ENCODE assay signal across 31 mouse cellular contexts in genomic region chr2:69890843-69891242, GRCm38 (mm10). TPM values are rescaled to one million over a fixed set of nuclear protein-coding genes. Genes with fewer than 3 reads are reported as not detected.
A peak's percentile ranks its signal among the peaks of the same experiment; 100 is the strongest.
DNase-seq lines count a peak whose midpoint lies in the region; ATAC-seq and TF ChIP-seq lines count a peak whose summit lies in the region.
"Had no signal": no experiment of that assay in that cellular context is flagged by ENCODE, and none has a peak within 500 bp of the region (broad histone marks: within the 10 kb centered on the region; RNA-seq: fewer than 3 reads in every experiment).

No protein-coding gene starts in this region.

- no peaks in the 10 kb centered on the region for H3K9me3 ChIP-seq in kidney, embryonic 16.5 days (ENCODE audit: low read length)
- H3K9me3 ChIP-seq in G1E (replicated peaks), result no peaks in the 10 kb centered on the region
- H3K9me3 ChIP-seq in liver, embryonic 11.5 days (ENCODE audit: control insufficient read depth, low read length), result no peaks in the 10 kb centered on the region
- no peaks in the 10 kb centered on the region for H3K9me3 ChIP-seq in heart, embryonic 10.5 days
- H3K9me3 ChIP-seq: forebrain, embryonic 13.5 days; hindbrain, embryonic 10.5 days; hindbrain, embryonic 15.5 days; limb, embryonic 13.5 days; lung, embryonic 15.5 days; megakaryocyte, embryonic 14.5 days; midbrain, embryonic 13.5 days; stomach, embryonic 15.5 days had no signal

- H3K4me3 ChIP-seq in kidney, embryonic 16.5 days (ENCODE audit: low read length), result no peak overlapping the region
- no peak overlapping the region; the same call in 1 of the 2 replicates for H3K4me3 ChIP-seq in G1E (ENCODE audit: low read depth, low read length)
- H3K4me3 ChIP-seq in liver, embryonic 11.5 days (ENCODE audit: low read depth, low read length), result no peak overlapping the region
- H3K4me3 ChIP-seq in heart, embryonic 10.5 days, result no peak overlapping the region
- H3K4me3 ChIP-seq: erythroblast, embryonic 14.5 days; forebrain, embryonic 13.5 days; hindbrain, embryonic 10.5 days; hindbrain, embryonic 15.5 days; limb, embryonic 13.5 days; lung, embryonic 15.5 days; megakaryocyte, embryonic 14.5 days; midbrain, embryonic 13.5 days; stomach, embryonic 15.5 days had no signal

- peaks cover 4% of the 10 kb centered on the region; the same call in 1 of the 2 replicates for H3K4me1 ChIP-seq in kidney, embryonic 16.5 days (ENCODE audit: insufficient read depth, low read length)
- H3K4me1 ChIP-seq in G1E (ENCODE audit: insufficient read depth, low read depth, low read length), result peaks cover 38% of the 10 kb centered on the region
- H3K4me1 ChIP-seq in liver, embryonic 11.5 days (replicated peaks; ENCODE audit: control insufficient read depth, insufficient read depth, low read length), result peaks cover 3% of the 10 kb centered on the region
- no peaks in the 10 kb centered on the region for H3K4me1 ChIP-seq in heart, embryonic 10.5 days
- H3K4me1 ChIP-seq: lung, embryonic 15.5 days; stomach, embryonic 15.5 days had no signal

- no peak for DNase-seq in kidney, postnatal 25 days
- no peak for DNase-seq in G1E (ENCODE audit: low spot score)
- no peak for DNase-seq in liver, embryonic 11.5 days (ENCODE audit: low spot score)
- no peak for DNase-seq in heart, embryonic 10.5 days (ENCODE audit: low spot score)
- no peak for DNase-seq in layer of hippocampus, postnatal 14 days (ENCODE audit: low spot score in 2 of 2)
- DNase-seq in layer of hippocampus, adult 18-20 months (ENCODE audit: low spot score in 2 of 2), result no peak
- DNase-seq: adrenal gland, postnatal 36 days; cerebellum, adult 18-20 months; cerebellum, postnatal 10 days; gastrocnemius, postnatal 10 days; heart, postnatal 10 days; kidney, adult 11 months; kidney, postnatal 36 days; retina, postnatal 1 day; right cerebral cortex, postnatal 14 days; thymus, postnatal 14 days had no signal

- 36% methylated on average over 7 of the region's 7 CpGs for whole genome bisulfite sequencing in kidney, embryonic 16.5 days
- WGBS in liver, embryonic 11.5 days, result 50% methylated on average over 7 of the region's 7 CpGs
- 58% methylated on average over 7 of the region's 7 CpGs for WGBS in heart, embryonic 10.5 days

- TF ChIP-seq CTCF in G1E (IDR thresholded peaks at IDR 0.05; ENCODE audit: low read depth, low read length), result no peak

- H3K27ac ChIP-seq in kidney, embryonic 16.5 days (ENCODE audit: low read length), result no peak overlapping the region
- no peak overlapping the region for H3K27ac ChIP-seq in liver, embryonic 11.5 days (ENCODE audit: low read depth, low read length)
- no peak overlapping the region for H3K27ac ChIP-seq in heart, embryonic 10.5 days
- H3K27ac ChIP-seq: forebrain, embryonic 13.5 days; hindbrain, embryonic 10.5 days; hindbrain, embryonic 15.5 days; limb, embryonic 13.5 days; liver, embryonic 14.5 days; lung, embryonic 15.5 days; midbrain, embryonic 13.5 days; stomach, embryonic 15.5 days had no signal

- no peaks in the 10 kb centered on the region for H3K27me3 ChIP-seq in kidney, embryonic 16.5 days (ENCODE audit: insufficient read depth, low read length)
- no peaks in the 10 kb centered on the region for H3K27me3 ChIP-seq in G1E (ENCODE audit: insufficient read depth, low read length)
- no peaks in the 10 kb centered on the region for H3K27me3 ChIP-seq in liver, embryonic 11.5 days (replicated peaks; ENCODE audit: control insufficient read depth, insufficient read depth, low read length)
- no peaks in the 10 kb centered on the region for H3K27me3 ChIP-seq in heart, embryonic 10.5 days (ENCODE audit: insufficient read depth, poor library complexity, severe bottlenecking)
- H3K27me3 ChIP-seq: forebrain, embryonic 13.5 days; hindbrain, embryonic 15.5 days; limb, embryonic 13.5 days; lung, embryonic 15.5 days; megakaryocyte, embryonic 14.5 days; midbrain, embryonic 13.5 days; Patski; stomach, embryonic 15.5 days had no signal

- H3K9ac ChIP-seq in kidney, embryonic 16.5 days (replicated peaks; ENCODE audit: low read length), result no peak overlapping the region
- H3K9ac ChIP-seq in liver, embryonic 11.5 days (ENCODE audit: low read depth, low read length), result no peak overlapping the region
- H3K9ac ChIP-seq: forebrain, embryonic 13.5 days; hindbrain, embryonic 15.5 days; limb, embryonic 13.5 days; liver, embryonic 14.5 days; lung, embryonic 15.5 days; midbrain, embryonic 13.5 days; stomach, embryonic 15.5 days had no signal

- no peaks in the 10 kb centered on the region for H3K36me3 ChIP-seq in kidney, embryonic 16.5 days (ENCODE audit: insufficient read depth, low read length)
- no peaks in the 10 kb centered on the region for H3K36me3 ChIP-seq in G1E (replicated peaks)
- H3K36me3 ChIP-seq in liver, embryonic 11.5 days (ENCODE audit: control insufficient read depth, insufficient read depth, low read length), result no peaks in the 10 kb centered on the region
- no peaks in the 10 kb centered on the region for H3K36me3 ChIP-seq in heart, embryonic 10.5 days
- H3K36me3 ChIP-seq: hindbrain, embryonic 10.5 days; hindbrain, embryonic 15.5 days; limb, embryonic 13.5 days; lung, embryonic 15.5 days; midbrain, embryonic 13.5 days; stomach, embryonic 15.5 days had no signal

- peak; percentile 19; the same call in 1 of the 2 replicates for ATAC-seq in kidney, embryonic 16.5 days (ENCODE audit: low FRiP score, low TSS enrichment)
- ATAC-seq in G1E (ENCODE audit: extremely low read depth, insufficient number of reproducible peaks, low FRiP score, poor library complexity, severe bottlenecking), result peak; percentile 49
- ATAC-seq in liver, embryonic 11.5 days (replicated peaks; ENCODE audit: low FRiP score), result peak; percentile 51; the same call in 1 of the 2 replicates
- 0 out of 2 replicates have a peak, but pooled peaks have one; percentile 40 for ATAC-seq in monocyte, adult 5-6 weeks (replicated peaks; ENCODE audit: insufficient number of reproducible peaks, low FRiP score, low TSS enrichment, poor library complexity, severe bottlenecking)
- ATAC-seq: forebrain, embryonic 13.5 days; inflammation-experienced regulatory T-cells, adult 6 months; midbrain, embryonic 13.5 days; Patski had no signal

- no peak overlapping the region for H3K4me2 ChIP-seq in kidney, embryonic 16.5 days (replicated peaks; ENCODE audit: low read depth, low read length)
- H3K4me2 ChIP-seq in liver, embryonic 11.5 days, result no peak overlapping the region
- H3K4me2 ChIP-seq: forebrain, embryonic 13.5 days; heart, embryonic 11.5 days; hindbrain, embryonic 15.5 days; limb, embryonic 13.5 days; lung, embryonic 15.5 days; midbrain, embryonic 13.5 days; stomach, embryonic 15.5 days had no signal

RNA-seq across cellular contexts. Expression of gene Mettl5, which starts 5.4 kb away (rescaled TPM):
- 38.3 and 39.9 TPM in 2 replicates for polyA plus RNA-seq in kidney, embryonic 16.5 days (2015; fragmentation: Nextera tagmentation; extraction: Ambion mirVana)
- total RNA-seq in G1E (2014; fragmentation: Nextera tagmentation), result 28.1 and 37.2 TPM in 2 replicates
- total RNA-seq in G1E (2017), result 30.8 and 36.9 TPM in 2 replicates
- 76.4 and 98.6 TPM in 2 replicates for polyA plus RNA-seq in G1E (2012)
- 67.9 and 68.1 TPM in 2 replicates for polyA plus RNA-seq in liver, embryonic 11.5 days (2014; fragmentation: Nextera tagmentation; extraction: Ambion mirVana)
- 11.0 to 31.6 TPM (median 23.8 TPM) in 3 replicates for total RNA-seq in monocyte, adult 5-6 weeks (2017)
- 37.1 and 38.3 TPM in 2 replicates for polyA plus RNA-seq in heart, embryonic 10.5 days (2016; fragmentation: Nextera tagmentation; extraction: Ambion mirVana)
- 10 to 100 TPM; 13.4 to 16.6 TPM for total RNA-seq in layer of hippocampus, postnatal 14 days (2021)
- total RNA-seq in layer of hippocampus, adult 18-20 months (2021), result 10 to 100 TPM; 13.8 to 14.8 TPM

RNA-seq across cellular contexts. Expression of gene Ubr3, which starts 6.2 kb away (rescaled TPM):
- polyA plus RNA-seq in kidney, embryonic 16.5 days (2015; fragmentation: Nextera tagmentation; extraction: Ambion mirVana), result 12.7 and 14.1 TPM in 2 replicates
- total RNA-seq in G1E (2014; fragmentation: Nextera tagmentation), result 78.9 and 104 TPM in 2 replicates
- total RNA-seq in G1E (2017), result 33.7 and 40.5 TPM in 2 replicates
- polyA plus RNA-seq in G1E (2012), result 12.7 and 17.0 TPM in 2 replicates
- polyA plus RNA-seq in liver, embryonic 11.5 days (2014; fragmentation: Nextera tagmentation; extraction: Ambion mirVana), result 11.3 and 11.5 TPM in 2 replicates
- total RNA-seq in monocyte, adult 5-6 weeks (2017), result 45.1 to 118 TPM (median 111 TPM) in 3 replicates
- 14.0 and 16.3 TPM in 2 replicates for polyA plus RNA-seq in heart, embryonic 10.5 days (2016; fragmentation: Nextera tagmentation; extraction: Ambion mirVana)
- 100 to 1,000 TPM; 132 to 136 TPM for total RNA-seq in layer of hippocampus, postnatal 14 days (2021)
- total RNA-seq in layer of hippocampus, adult 18-20 months (2021), result 100 to 1,000 TPM; 106 to 118 TPM

RNA-seq across cellular contexts. Expression of gene Ssb, which starts 29.5 kb away (rescaled TPM):
- polyA plus RNA-seq in kidney, embryonic 16.5 days (2015; fragmentation: Nextera tagmentation; extraction: Ambion mirVana), result 296 and 313 TPM in 2 replicates
- total RNA-seq in G1E (2014; fragmentation: Nextera tagmentation), result 427 and 594 TPM in 2 replicates
- total RNA-seq in G1E (2017), result 492 and 574 TPM in 2 replicates
- 29.4 and 41.7 TPM in 2 replicates for polyA plus RNA-seq in G1E (2012)
- 317 and 327 TPM in 2 replicates for polyA plus RNA-seq in liver, embryonic 11.5 days (2014; fragmentation: Nextera tagmentation; extraction: Ambion mirVana)
- total RNA-seq in monocyte, adult 5-6 weeks (2017), result 366 to 443 TPM (median 393 TPM) in 3 replicates
- 216 and 283 TPM in 2 replicates for polyA plus RNA-seq in heart, embryonic 10.5 days (2016; fragmentation: Nextera tagmentation; extraction: Ambion mirVana)
- total RNA-seq in layer of hippocampus, postnatal 14 days (2021), result 100 to 1,000 TPM; 129 to 149 TPM
- total RNA-seq in layer of hippocampus, adult 18-20 months (2021), result 100 to 1,000 TPM; 119 to 132 TPM
